Mouse (Mus musculus) central nervous system, embryonic 14 days (tissue): ENCODE data around the gene Celsr1. TPM values are rescaled to one million over a fixed set of nuclear protein-coding genes. Genes with fewer than 3 reads are reported as not detected.

Source experiments
- polyA plus RNA-seq: library from polyadenylated mRNA; depleted of rRNA; stranded (reverse); fragments of >200 nt; gene quantifications from 2 replicates; pipeline ENCODE4 v1.2.3, GENCODE M21; 2012; rRNA removed

The Celsr1 gene
- 14.7 and 21.4 TPM in 2 replicates for polyA plus RNA-seq

GRCm38 (mm10) chr15:86033191-86033841 lies at the start of gene Celsr1:
Celsr1 (minus strand) TSS chr15:86033777.

GRCm38 (mm10) chr15:86057413-86057812 lies 23.8 kb upstream of the Celsr1 start, which contains the start of gene Gramd4:
Gramd4 (plus strand) TSS chr15:86057695.

GRCm38 (mm10) chr15:85878848-85879497 lies 154.6 kb downstream of the Celsr1 start, which contains the start of gene Trmu:
Trmu (plus strand) TSS chr15:85879312.

GRCm38 (mm10) chr15:85859490-85860031 lies 174.0 kb downstream of the Celsr1 start, which contains the start of gene Gtse1:
Gtse1 (plus strand) TSS chr15:85859745.

Other genes with a start within 250 kb of the Celsr1 start
- 18.1 and 20.8 TPM in 2 replicates for gene Cdpf1, start 222.1 kb downstream of the Celsr1 start, polyA plus RNA-seq
- gene Pkdrej, start 212.0 kb downstream of the Celsr1 start, polyA plus RNA-seq, result 0.05 and 0.11 TPM in 2 replicates
- gene Ttc38, start 201.5 kb downstream of the Celsr1 start, polyA plus RNA-seq, result 3.6 and 3.8 TPM in 2 replicates
- 14.9 and 20.3 TPM in 2 replicates for gene Gtse1, start 174.0 kb downstream of the Celsr1 start, polyA plus RNA-seq
- gene Trmu, start 154.5 kb downstream of the Celsr1 start, polyA plus RNA-seq, result 78.8 and 80.3 TPM in 2 replicates
- 52.5 and 62.3 TPM in 2 replicates for gene Gramd4, start 23.9 kb upstream of the Celsr1 start, polyA plus RNA-seq
- gene Cerk, start 152.4 kb upstream of the Celsr1 start, polyA plus RNA-seq, result 24.4 and 25.6 TPM in 2 replicates
- 14.8 and 15.4 TPM in 2 replicates for gene Tbc1d22a, start 180.7 kb upstream of the Celsr1 start, polyA plus RNA-seq